Mouse (Mus musculus): ENCODE data around the gene Ptf1a. TPM values are rescaled to one million over a fixed set of nuclear protein-coding genes. Genes with fewer than 3 reads are reported as not detected.

Ptf1a gene
- polyA plus RNA-seq, 1 experiment from 2014 or later = not detected

DNA sequence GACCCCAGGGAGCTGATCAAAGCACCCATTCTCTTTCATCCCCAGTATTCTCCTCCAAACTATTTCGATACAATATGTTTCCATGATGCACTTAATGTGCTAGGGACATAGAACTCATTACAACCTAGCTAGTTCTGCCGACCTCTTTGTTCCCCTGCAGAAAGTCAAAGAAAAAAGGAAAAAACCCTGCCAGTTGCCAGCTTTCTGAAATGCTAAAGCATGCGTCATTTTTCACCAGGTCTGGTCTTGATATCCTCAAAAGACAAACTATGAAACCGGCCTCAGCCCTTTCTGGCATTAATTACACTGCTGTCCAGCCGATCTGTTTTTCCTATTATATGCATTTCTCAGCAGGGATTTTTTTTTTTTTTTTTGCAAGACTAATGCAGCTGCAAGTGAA, 9.8 kb downstream of the Ptf1a start:
- Histone ChIP-seq H3K4me1 (replicated peaks) (no peaks in the 10 kb centered on the region), H3K9ac (no peak overlapping the region), H3K9me3 (replicated peaks) (no peaks in the 10 kb centered on the region), H3K27ac (replicated peaks) (no peak overlapping the region), H3K36me3 (replicated peaks) (no peaks in the 10 kb centered on the region), H3K4me3 (replicated peaks) (no peak overlapping the region), H3K4me2 (no peak overlapping the region), H3K27me3 (peaks cover 74% of the 10 kb centered on the region)
- 7% methylated on average over 5 of the region's 5 CpGs for WGBS (ENCODE audit: insufficient replicate concordance)
- no peak for ATAC-seq (ENCODE audit: insufficient read depth)

DNA sequence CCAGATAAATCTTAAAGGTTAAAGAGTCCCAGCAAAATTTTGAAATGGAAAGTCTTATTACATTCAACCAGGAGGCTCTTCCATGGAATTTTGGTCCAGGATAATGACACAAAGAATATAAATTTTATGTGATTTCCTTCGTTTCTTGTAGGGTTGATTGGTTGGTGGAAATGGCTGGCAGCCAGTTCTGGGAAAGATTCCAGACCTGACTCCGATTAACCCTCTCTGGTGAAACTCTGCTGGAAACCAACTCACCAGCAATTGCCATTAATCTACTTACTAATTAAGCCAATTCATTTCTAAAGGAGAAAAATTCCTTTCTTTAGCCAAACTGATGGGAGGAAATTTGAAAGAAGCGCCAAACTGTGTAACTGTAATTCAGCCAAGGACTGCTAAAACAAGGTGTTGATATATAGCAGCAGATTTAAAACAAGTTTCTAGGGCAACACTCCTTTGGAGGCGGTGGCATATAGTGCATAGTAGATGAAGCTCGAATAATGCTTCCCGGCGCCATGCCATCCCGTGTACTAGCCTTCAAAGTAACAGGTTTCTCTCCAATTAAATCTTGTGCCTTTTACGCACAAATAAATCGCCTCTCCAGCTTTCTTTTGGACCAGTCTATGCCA, 10.5 kb downstream of the Ptf1a start:
- WGBS (ENCODE audit: insufficient replicate concordance) = 18% methylated on average over 10 of the region's 10 CpGs

DNA sequence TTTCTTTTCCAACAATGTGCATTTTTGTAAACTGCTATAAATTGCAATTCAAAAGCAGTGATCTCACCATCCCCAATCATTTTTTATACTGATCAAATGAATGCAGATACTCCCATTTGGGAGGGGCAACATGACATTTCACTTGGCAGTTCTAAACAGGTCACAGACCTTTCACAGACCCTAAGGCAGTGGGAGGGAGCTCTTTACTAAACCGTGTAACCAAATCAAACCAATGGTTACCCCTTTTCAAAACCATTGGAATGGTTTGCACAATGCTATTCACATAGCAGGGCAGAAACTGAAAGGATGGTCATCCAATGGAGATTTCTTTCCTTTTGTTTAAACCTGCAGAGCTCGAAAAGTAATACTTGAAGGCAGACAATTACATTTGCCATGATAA, 13.3 kb downstream of the Ptf1a start:
- no peak overlapping the region for H3K9ac ChIP-seq
- H3K36me3 ChIP-seq (replicated peaks) = no peaks in the 10 kb centered on the region

More for the DNA sequence above, 10.5 kb downstream of the Ptf1a start:
- Histone ChIP-seq H3K4me1 (replicated peaks) (no peaks in the 10 kb centered on the region), H3K9ac (no peak overlapping the region), H3K4me2 (no peak overlapping the region), H3K36me3 (replicated peaks) (no peaks in the 10 kb centered on the region), H3K27ac (replicated peaks) (no peak overlapping the region), H3K4me3 (replicated peaks) (no peak overlapping the region), H3K9me3 (replicated peaks) (no peaks in the 10 kb centered on the region), H3K27me3 (peaks cover 67% of the 10 kb centered on the region)
- no peak for ATAC-seq (ENCODE audit: insufficient read depth)

DNA sequence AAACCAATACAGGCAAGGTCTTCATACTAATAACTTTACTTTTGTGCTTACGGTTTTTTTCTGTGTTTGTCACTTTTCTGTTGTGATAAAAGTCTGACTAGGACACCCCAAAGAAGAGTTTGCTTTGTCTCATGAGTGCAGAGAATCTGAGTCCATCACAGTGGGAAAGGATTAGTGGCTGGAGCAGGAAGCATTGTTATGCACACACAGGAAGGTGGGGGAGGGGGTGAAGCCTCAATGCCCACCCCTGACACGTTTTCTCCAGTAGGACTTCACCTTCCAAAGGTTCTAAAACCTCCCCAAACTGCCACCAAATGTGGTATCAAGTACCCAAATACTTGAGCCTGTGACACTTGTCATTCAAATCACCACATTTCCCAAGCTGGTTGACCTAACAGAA, 16.5 kb downstream of the Ptf1a start:
- H3K4me3 ChIP-seq (replicated peaks) = no peak overlapping the region
- no peaks in the 10 kb centered on the region for H3K4me1 ChIP-seq (replicated peaks)
- no peak overlapping the region for H3K27ac ChIP-seq (replicated peaks)
- no peak overlapping the region for H3K9ac ChIP-seq
- peaks cover 8% of the 10 kb centered on the region; the same call in 1 of the 2 replicates for H3K27me3 ChIP-seq
- 22% methylated on average over 2 of the region's 2 CpGs for WGBS (ENCODE audit: insufficient replicate concordance)
- H3K9me3 ChIP-seq (replicated peaks) = no peaks in the 10 kb centered on the region
- no peak for ATAC-seq (ENCODE audit: insufficient read depth)
- H3K4me2 ChIP-seq = no peak overlapping the region
- H3K36me3 ChIP-seq (replicated peaks) = no peaks in the 10 kb centered on the region

More for the DNA sequence above, 13.3 kb downstream of the Ptf1a start:
- Histone ChIP-seq H3K27ac (replicated peaks) (no peak overlapping the region), H3K4me1 (replicated peaks) (no peaks in the 10 kb centered on the region), H3K4me2 (no peak overlapping the region), H3K9me3 (replicated peaks) (no peaks in the 10 kb centered on the region), H3K27me3 (peaks cover 38% of the 10 kb centered on the region), H3K4me3 (replicated peaks) (no peak overlapping the region)
- 26% methylated on average over 2 of the region's 2 CpGs for WGBS (ENCODE audit: insufficient replicate concordance)
- no peak for ATAC-seq (ENCODE audit: insufficient read depth)

DNA sequence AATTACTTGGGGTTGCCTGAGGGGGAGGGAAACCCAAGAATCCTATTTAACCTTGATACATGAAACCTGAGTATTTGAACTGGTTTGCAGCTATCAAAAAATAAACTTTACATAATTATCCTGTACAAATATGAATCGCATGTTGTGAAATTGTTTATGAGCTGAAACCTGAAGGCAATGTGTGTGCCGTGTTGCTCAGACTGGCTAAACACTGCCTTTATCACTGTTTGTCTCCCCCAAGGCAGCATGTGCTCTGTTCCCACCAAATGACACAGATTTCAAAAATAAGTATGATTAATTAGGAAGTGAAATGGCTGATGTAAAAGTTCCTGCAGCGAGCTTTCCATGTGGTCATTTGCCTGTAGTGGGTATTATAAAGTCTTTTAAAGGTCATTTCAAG, 44.8 kb downstream of the Ptf1a start:
- Histone ChIP-seq H3K36me3 (replicated peaks) (no peaks in the 10 kb centered on the region), H3K4me1 (replicated peaks) (no peaks in the 10 kb centered on the region), H3K9me3 (replicated peaks) (no peaks in the 10 kb centered on the region), H3K27me3 (no peaks in the 10 kb centered on the region), H3K27ac (replicated peaks) (no peak overlapping the region), H3K4me2 (no peak overlapping the region), H3K4me3 (replicated peaks) (no peak overlapping the region), H3K9ac (no peak overlapping the region)
- WGBS (ENCODE audit: insufficient replicate concordance) = 57% methylated on average over 3 of the region's 3 CpGs
- no peak for ATAC-seq (ENCODE audit: insufficient read depth)

Other genes with a start within 250 kb of the Ptf1a start
- 0.03 and 0.12 TPM in 2 replicates for gene Armc3, start 246.4 kb upstream of the Ptf1a start, polyA plus RNA-seq (2015; fragmentation: Nextera tagmentation; extraction: Ambion mirVana)
- gene Msrb2, start 74.2 kb upstream of the Ptf1a start, polyA plus RNA-seq (2015; fragmentation: Nextera tagmentation; extraction: Ambion mirVana) = 7.8 and 8.8 TPM in 2 replicates
- gene 4921504E06Rik, start 108.3 kb downstream of the Ptf1a start, polyA plus RNA-seq (2015; fragmentation: Nextera tagmentation; extraction: Ambion mirVana) = not detected in 2 replicates
- gene Otud1, start 212.1 kb downstream of the Ptf1a start, polyA plus RNA-seq (2015; fragmentation: Nextera tagmentation; extraction: Ambion mirVana) = 0.60 and 0.73 TPM in 2 replicates

Measured in liver, embryonic 15.5 days (tissue).